Mouse (Mus musculus): Measurements from ENCODE around the gene Msi2. TPM values are rescaled to one million over a fixed set of nuclear protein-coding genes. Genes with fewer than 3 reads are reported as not detected.

Msi2 gene
- polyA plus RNA-seq, 1 experiment from 2014 or later: 25.6 TPM

DNA sequence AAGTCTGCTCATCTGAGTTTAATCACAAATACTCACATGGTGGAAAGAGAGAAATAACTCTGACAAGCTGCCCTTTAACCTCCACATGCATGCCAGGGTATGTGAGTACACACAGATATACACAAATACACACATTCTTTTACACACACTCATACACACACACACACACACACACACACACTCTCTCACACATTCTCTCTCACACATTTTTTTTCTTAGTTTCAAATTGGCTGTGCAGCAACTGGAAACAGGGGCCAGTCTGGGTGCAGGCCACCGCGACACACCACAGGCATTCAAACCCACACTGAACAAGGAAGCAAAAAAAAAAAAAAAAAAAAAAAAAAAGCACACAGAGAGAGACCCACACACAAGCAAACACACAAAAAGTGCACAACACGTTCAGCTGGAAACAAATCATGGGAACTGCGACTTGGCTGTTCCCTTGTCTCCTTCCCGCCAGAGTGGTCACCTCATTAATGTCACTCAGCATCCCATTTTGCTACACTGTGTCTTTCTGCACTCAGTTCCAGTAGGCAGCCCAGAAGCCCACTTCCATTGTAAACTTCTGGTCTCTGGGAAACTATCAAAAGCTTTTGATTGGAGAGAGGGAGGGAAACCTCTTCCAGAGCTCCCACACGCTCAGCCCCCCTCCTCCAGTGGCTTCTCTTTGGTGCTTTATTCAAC, 16.2 kb downstream of the Msi2 start:
- no peak overlapping the region for H3K4me3 ChIP-seq (ENCODE audit: low read depth, low read length)
- no peak overlapping the region for H3K9ac ChIP-seq (replicated peaks; ENCODE audit: low read depth, low read length)
- no peaks in the 10 kb centered on the region for H3K9me3 ChIP-seq (ENCODE audit: control insufficient read depth, low read length)
- no peak overlapping the region for H3K4me2 ChIP-seq (ENCODE audit: low read depth, low read length)
- peak overlapping the region; percentile 30; the same call in 1 of the 2 replicates for H3K27ac ChIP-seq (ENCODE audit: low read depth, low read length)
- WGBS: 25% methylated on average over 6 of the region's 6 CpGs
- peaks cover 21% of the 10 kb centered on the region for H3K4me1 ChIP-seq (ENCODE audit: control insufficient read depth, insufficient read depth, low read length)
- peak; percentile 63; the same call in 1 of the 2 replicates for ATAC-seq (ENCODE audit: low read depth)
- H3K36me3 ChIP-seq (ENCODE audit: control insufficient read depth, insufficient read depth, low read length): no peaks in the 10 kb centered on the region; the same call in 1 of the 2 replicates
- no peaks in the 10 kb centered on the region for H3K27me3 ChIP-seq (ENCODE audit: control insufficient read depth, insufficient read depth, low read length)

GRCm38 (mm10) chr11:88701020-88701419, 17.3 kb downstream of the Msi2 start:
- no peaks in the 10 kb centered on the region for H3K9me3 ChIP-seq (ENCODE audit: control insufficient read depth, low read length)
- 82% methylated on average over 6 of the region's 6 CpGs for WGBS
- H3K27me3 ChIP-seq (ENCODE audit: control insufficient read depth, insufficient read depth, low read length): no peaks in the 10 kb centered on the region
- no peak overlapping the region for H3K9ac ChIP-seq (replicated peaks; ENCODE audit: low read depth, low read length)
- H3K4me3 ChIP-seq (ENCODE audit: low read depth, low read length): no peak overlapping the region
- H3K4me2 ChIP-seq (ENCODE audit: low read depth, low read length): no peak overlapping the region
- peaks cover 28% of the 10 kb centered on the region for H3K4me1 ChIP-seq (ENCODE audit: control insufficient read depth, insufficient read depth, low read length)
- no peak overlapping the region; the same call in 1 of the 2 replicates for H3K27ac ChIP-seq (ENCODE audit: low read depth, low read length)
- no peak for ATAC-seq (ENCODE audit: low read depth)
- H3K36me3 ChIP-seq (ENCODE audit: control insufficient read depth, insufficient read depth, low read length): no peaks in the 10 kb centered on the region; the same call in 1 of the 2 replicates

DNA sequence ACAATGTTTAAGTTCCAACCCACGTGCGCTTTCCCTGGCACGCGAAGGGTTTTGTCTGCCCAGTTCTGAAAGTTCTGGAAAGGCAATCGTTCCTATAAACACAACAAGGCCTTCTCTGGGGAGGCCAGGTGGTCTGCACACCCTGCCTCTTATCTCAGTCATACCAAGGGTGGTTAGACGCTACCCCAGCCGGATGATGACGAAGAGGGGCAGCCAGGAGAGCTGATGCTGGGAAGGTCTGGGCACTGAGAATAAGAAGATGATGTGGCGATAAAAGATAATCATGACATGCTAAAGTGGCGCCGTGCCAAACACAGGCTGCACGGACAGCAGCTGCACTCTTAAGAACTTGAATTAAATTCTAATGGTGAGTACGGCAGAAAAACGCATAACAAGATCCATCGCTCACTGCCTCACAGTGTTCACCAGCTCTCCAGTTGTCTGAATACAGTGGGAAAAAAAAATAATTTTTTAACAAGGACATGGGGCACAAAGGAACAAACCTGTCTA, 18.1 kb downstream of the Msi2 start:
- no peak overlapping the region for H3K4me3 ChIP-seq (ENCODE audit: low read depth, low read length)
- no peak overlapping the region for H3K4me2 ChIP-seq (ENCODE audit: low read depth, low read length)
- no peak for ATAC-seq (ENCODE audit: low read depth)
- H3K27me3 ChIP-seq (ENCODE audit: control insufficient read depth, insufficient read depth, low read length): no peaks in the 10 kb centered on the region
- no peaks in the 10 kb centered on the region for H3K9me3 ChIP-seq (ENCODE audit: control insufficient read depth, low read length)
- 55% methylated on average over 15 of the region's 15 CpGs for WGBS
- no peaks in the 10 kb centered on the region for H3K36me3 ChIP-seq (ENCODE audit: control insufficient read depth, insufficient read depth, low read length)
- no peak overlapping the region for H3K9ac ChIP-seq (replicated peaks; ENCODE audit: low read depth, low read length)
- peaks cover 28% of the 10 kb centered on the region for H3K4me1 ChIP-seq (ENCODE audit: control insufficient read depth, insufficient read depth, low read length)
- H3K27ac ChIP-seq (ENCODE audit: low read depth, low read length): no peak overlapping the region

DNA sequence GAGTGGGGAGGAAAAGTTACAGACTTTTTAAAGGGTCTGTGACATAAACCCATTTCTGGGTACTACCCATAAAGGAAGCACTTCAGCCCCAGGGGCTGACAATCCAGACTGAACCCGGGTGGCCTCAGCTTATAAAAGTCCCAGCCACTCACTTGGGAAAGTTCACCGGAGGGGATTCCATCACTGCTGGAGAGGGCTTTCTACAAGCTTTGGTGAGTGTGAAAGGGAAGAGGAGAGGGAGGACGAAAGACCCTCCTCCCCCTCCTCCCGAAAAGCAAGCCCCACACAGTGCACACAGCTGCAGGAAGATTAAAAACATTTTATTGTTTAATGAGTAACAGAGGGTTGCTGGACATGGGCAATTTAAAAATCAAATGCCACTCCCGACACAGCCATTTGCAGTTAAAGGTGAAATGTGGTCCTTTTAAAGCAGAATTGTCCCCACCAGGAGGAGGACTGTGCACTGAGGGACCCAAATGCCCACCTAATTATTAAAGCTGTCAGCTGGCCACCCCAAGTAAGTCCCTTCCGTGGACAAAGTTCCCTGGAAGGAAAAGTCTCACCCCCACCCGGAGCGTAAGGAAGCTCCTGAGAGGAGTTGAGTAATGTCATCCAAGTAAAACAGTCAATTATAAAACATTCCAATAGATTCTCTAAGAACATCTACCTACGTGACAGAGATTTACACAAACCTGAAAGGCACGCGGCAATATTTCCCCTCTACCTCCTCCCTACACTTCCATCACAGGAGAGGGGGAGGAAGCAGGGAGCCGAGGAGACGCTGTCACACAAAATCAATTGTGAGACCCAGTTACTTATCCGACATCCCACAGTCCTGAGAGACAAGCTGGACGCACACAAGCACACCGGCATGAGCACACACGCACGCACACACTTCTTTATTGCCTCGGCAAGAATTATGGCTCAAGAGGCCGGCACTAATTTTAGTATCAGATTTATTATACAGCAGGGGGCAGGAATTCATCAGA, 24.1 kb downstream of the Msi2 start:
- peak overlapping the region; percentile 16; the same call in 1 of the 2 replicates for H3K27ac ChIP-seq (ENCODE audit: low read depth, low read length)
- H3K9ac ChIP-seq (replicated peaks; ENCODE audit: low read depth, low read length): no peak overlapping the region
- 7% methylated on average over 20 of the region's 20 CpGs for WGBS
- no peaks in the 10 kb centered on the region for H3K27me3 ChIP-seq (ENCODE audit: control insufficient read depth, insufficient read depth, low read length)
- no peak for ATAC-seq (ENCODE audit: low read depth)
- no peak overlapping the region for H3K4me2 ChIP-seq (ENCODE audit: low read depth, low read length)
- no peaks in the 10 kb centered on the region for H3K36me3 ChIP-seq (ENCODE audit: control insufficient read depth, insufficient read depth, low read length)
- no peaks in the 10 kb centered on the region for H3K9me3 ChIP-seq (ENCODE audit: control insufficient read depth, low read length)
- peaks cover 51% of the 10 kb centered on the region for H3K4me1 ChIP-seq (ENCODE audit: control insufficient read depth, insufficient read depth, low read length)
- H3K4me3 ChIP-seq (ENCODE audit: low read depth, low read length): no peak overlapping the region

- H3K9me3 ChIP-seq (ENCODE audit: control insufficient read depth, low read length): no peaks in the 10 kb centered on the region
- no peaks in the 10 kb centered on the region for H3K36me3 ChIP-seq (ENCODE audit: control insufficient read depth, insufficient read depth, low read length)
- ATAC-seq (ENCODE audit: low read depth): no peak
- WGBS: 33% methylated on average over 13 of the region's 13 CpGs
- no peak overlapping the region for H3K9ac ChIP-seq (replicated peaks; ENCODE audit: low read depth, low read length)
- H3K4me1 ChIP-seq (ENCODE audit: control insufficient read depth, insufficient read depth, low read length): peaks cover 56% of the 10 kb centered on the region
- peak overlapping the region; percentile 3; the same call in 1 of the 2 replicates for H3K27ac ChIP-seq (ENCODE audit: low read depth, low read length)
- H3K4me3 ChIP-seq (ENCODE audit: low read depth, low read length): no peak overlapping the region
- H3K4me2 ChIP-seq (ENCODE audit: low read depth, low read length): no peak overlapping the region
- H3K27me3 ChIP-seq (ENCODE audit: control insufficient read depth, insufficient read depth, low read length): no peaks in the 10 kb centered on the region
These were observed 25.1 kb downstream of the Msi2 start for GRCm38 (mm10) chr11:88693002-88693769.

- Histone ChIP-seq H3K27ac (ENCODE audit: low read depth, low read length) (no peak overlapping the region), H3K9me3 (ENCODE audit: control insufficient read depth, low read length) (no peaks in the 10 kb centered on the region), H3K4me1 (ENCODE audit: control insufficient read depth, insufficient read depth, low read length) (peaks cover 55% of the 10 kb centered on the region), H3K9ac (replicated peaks; ENCODE audit: low read depth, low read length) (no peak overlapping the region), H3K4me3 (ENCODE audit: low read depth, low read length) (no peak overlapping the region), H3K4me2 (ENCODE audit: low read depth, low read length) (no peak overlapping the region), H3K27me3 (ENCODE audit: control insufficient read depth, insufficient read depth, low read length) (no peaks in the 10 kb centered on the region), H3K36me3 (ENCODE audit: control insufficient read depth, insufficient read depth, low read length) (no peaks in the 10 kb centered on the region)
- no peak; the same call in 1 of the 2 replicates for ATAC-seq (ENCODE audit: low read depth)
- WGBS: 23% methylated on average over 9 of the region's 10 CpGs
These were observed 25.9 kb downstream of the Msi2 start for GRCm38 (mm10) chr11:88692374-88692773.

GRCm38 (mm10) chr11:88690556-88691287, 27.6 kb downstream of the Msi2 start:
- no peak for ATAC-seq (ENCODE audit: low read depth)
- no peaks in the 10 kb centered on the region for H3K9me3 ChIP-seq (ENCODE audit: control insufficient read depth, low read length)
- H3K4me1 ChIP-seq (ENCODE audit: control insufficient read depth, insufficient read depth, low read length): peaks cover 54% of the 10 kb centered on the region
- peak overlapping the region; percentile 12; the same call in 1 of the 2 replicates for H3K27ac ChIP-seq (ENCODE audit: low read depth, low read length)
- H3K4me3 ChIP-seq (ENCODE audit: low read depth, low read length): no peak overlapping the region
- no peak overlapping the region for H3K9ac ChIP-seq (replicated peaks; ENCODE audit: low read depth, low read length)
- H3K4me2 ChIP-seq (ENCODE audit: low read depth, low read length): no peak overlapping the region
- H3K27me3 ChIP-seq (ENCODE audit: control insufficient read depth, insufficient read depth, low read length): no peaks in the 10 kb centered on the region
- H3K36me3 ChIP-seq (ENCODE audit: control insufficient read depth, insufficient read depth, low read length): no peaks in the 10 kb centered on the region
- 8% methylated on average over 12 of the region's 12 CpGs for WGBS

Data from neural tube, embryonic 14.5 days (tissue).